ENCODE assay signal across 8 mouse cellular contexts in the genomic region with DNA sequence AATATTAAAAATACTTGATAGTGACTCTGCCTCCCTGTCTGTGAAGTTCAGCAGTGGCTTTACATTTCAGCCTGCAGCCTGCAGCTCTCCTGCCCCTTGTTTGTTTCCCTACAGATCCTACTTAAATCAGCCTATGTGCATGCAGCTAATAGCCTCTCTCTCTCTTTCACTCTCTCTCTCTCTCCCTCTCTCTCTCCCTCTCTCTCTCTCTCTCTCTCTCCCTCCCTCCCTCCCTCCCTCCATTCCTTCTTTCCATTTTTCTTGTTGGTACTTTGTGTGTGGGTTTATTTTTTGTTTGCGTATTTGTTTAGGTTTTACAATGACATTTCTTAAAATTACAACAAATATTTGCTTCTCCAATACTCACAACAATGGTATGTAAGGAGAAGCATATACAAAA. TPM values are rescaled to one million over a fixed set of nuclear protein-coding genes. Genes with fewer than 3 reads are reported as not detected.
DNase-seq lines count a peak whose midpoint lies in the region; ATAC-seq and TF ChIP-seq lines count a peak whose summit lies in the region.

A gene (minus strand): TSS at position 101 of the 400 bp plus-strand sequence.

- no peaks in the 10 kb centered on the region for H3K9me3 ChIP-seq in kidney, embryonic 15.5 days (replicated peaks)
- no peaks in the 10 kb centered on the region for H3K9me3 ChIP-seq in hindbrain, embryonic 14.5 days (ENCODE audit: control insufficient read depth, low read length)
- H3K9me3 ChIP-seq in liver, postnatal 0 days (ENCODE audit: low read length) = no peaks in the 10 kb centered on the region

- no peak for TF ChIP-seq EP300 in liver, postnatal 0 days (IDR thresholded peaks at IDR 0.05; ENCODE audit: low read depth)

- H3K4me1 ChIP-seq in kidney, embryonic 15.5 days = peaks cover 23% of the 10 kb centered on the region
- H3K4me1 ChIP-seq in hindbrain, embryonic 14.5 days (replicated peaks; ENCODE audit: control insufficient read depth, insufficient read depth, low read length) = peaks cover 21% of the 10 kb centered on the region; the same call in 1 of the 2 replicates
- H3K4me1 ChIP-seq in liver, postnatal 0 days (ENCODE audit: insufficient read depth) = no peaks in the 10 kb centered on the region

- H3K4me2 ChIP-seq in kidney, embryonic 15.5 days = peak within 1 kb of the TSS; percentile 58
- H3K4me2 ChIP-seq in hindbrain, embryonic 14.5 days (replicated peaks) = peak within 1 kb of the TSS; percentile 76
- peak within 1 kb of the TSS; percentile 39 for H3K4me2 ChIP-seq in liver, postnatal 0 days (ENCODE audit: low read depth, low read length)

- no peak for DNase-seq in kidney, postnatal 36 days
- DNase-seq in adrenal gland, postnatal 36 days = no peak
- no peak for DNase-seq in hindbrain, embryonic 14.5 days (ENCODE audit: low spot score)
- no peak for DNase-seq in liver, postnatal 0 days
- no peak for DNase-seq in urinary bladder, postnatal 14 days (ENCODE audit: low spot score)

- no peak for TF ChIP-seq CTCF in liver, postnatal 0 days (IDR thresholded peaks at IDR 0.05; ENCODE audit: low read depth)

- H3K27me3 ChIP-seq in kidney, embryonic 15.5 days = peaks cover 18% of the 10 kb centered on the region
- H3K27me3 ChIP-seq in hindbrain, embryonic 14.5 days (ENCODE audit: control insufficient read depth, insufficient read depth, low read length) = no peaks in the 10 kb centered on the region
- H3K27me3 ChIP-seq in liver, postnatal 0 days (ENCODE audit: insufficient read depth, low read length) = no peaks in the 10 kb centered on the region

- ATAC-seq in kidney, embryonic 15.5 days (replicated peaks; ENCODE audit: low FRiP score) = no peak
- no peak for ATAC-seq in hindbrain, embryonic 14.5 days (ENCODE audit: low FRiP score)
- ATAC-seq in liver, postnatal 0 days = no peak
- no peak for ATAC-seq in erythroid progenitor cell, adult 5-6 weeks (replicated peaks; ENCODE audit: low FRiP score, poor library complexity, severe bottlenecking)
- ATAC-seq in cerebellum, adult (ENCODE audit: insufficient number of reproducible peaks, low FRiP score, low TSS enrichment) = no peak

- H3K27ac ChIP-seq in kidney, embryonic 15.5 days = peak within 1 kb of the TSS; percentile 27; the same call in 1 of the 2 replicates
- H3K27ac ChIP-seq in hindbrain, embryonic 14.5 days = peak within 1 kb of the TSS; percentile 88
- no peak within 1 kb of the TSS for H3K27ac ChIP-seq in liver, postnatal 0 days (ENCODE audit: low read depth)

- H3K4me3 ChIP-seq in kidney, embryonic 15.5 days (replicated peaks) = peak within 1 kb of the TSS; percentile 40
- peak within 1 kb of the TSS; percentile 55 for H3K4me3 ChIP-seq in hindbrain, embryonic 14.5 days (replicated peaks; ENCODE audit: low read length)
- H3K4me3 ChIP-seq in liver, postnatal 0 days (ENCODE audit: low read depth, low read length) = 0 out of 2 replicates have a peak within 1 kb of the TSS, but pooled peaks have one; percentile 4

- WGBS in kidney, embryonic 15.5 days = 97% methylated on average over 1 of the region's 1 CpGs
- 100% methylated on average over 1 of the region's 1 CpGs for WGBS in hindbrain, embryonic 14.5 days
- WGBS in liver, postnatal 0 days (ENCODE audit: insufficient replicate concordance) = 81% methylated on average over 1 of the region's 1 CpGs

- no peaks in the 10 kb centered on the region for H3K36me3 ChIP-seq in kidney, embryonic 15.5 days
- H3K36me3 ChIP-seq in hindbrain, embryonic 14.5 days (replicated peaks; ENCODE audit: control insufficient read depth, insufficient read depth) = no peaks in the 10 kb centered on the region
- no peaks in the 10 kb centered on the region for H3K36me3 ChIP-seq in liver, postnatal 0 days (replicated peaks; ENCODE audit: insufficient read depth, low read length)

- 0 out of 2 replicates have a peak within 1 kb of the TSS, but pooled peaks have one; percentile 14 for H3K9ac ChIP-seq in kidney, embryonic 15.5 days
- H3K9ac ChIP-seq in hindbrain, embryonic 14.5 days = peak within 1 kb of the TSS; percentile 80
- H3K9ac ChIP-seq in liver, postnatal 0 days (replicated peaks) = no peak within 1 kb of the TSS

RNA-seq across cellular contexts. Expression of the gene that starts here (rescaled TPM):
- polyA plus RNA-seq in kidney, embryonic 15.5 days (2015; fragmentation: Nextera tagmentation; extraction: Ambion mirVana) = 3.9 and 4.5 TPM in 2 replicates
- 10 to 100 TPM; 38.5 to 41.3 TPM for total RNA-seq in adrenal gland, postnatal 36 days (2021)
- polyA plus RNA-seq in hindbrain, embryonic 14.5 days (2014; fragmentation: Nextera tagmentation; extraction: Ambion mirVana) = 102 and 121 TPM in 2 replicates
- polyA plus RNA-seq in liver, postnatal 0 days (2015; fragmentation: Nextera tagmentation; extraction: Ambion mirVana) = 0.89 and 1.2 TPM in 2 replicates
- total RNA-seq in erythroid progenitor cell, adult 5-6 weeks (2015; ENCODE audit: low replicate concordance) = 0.36 TPM in 1 of 2 replicates, not detected in the other
- total RNA-seq in erythroid progenitor cell, adult 5-6 weeks (2017; ENCODE audit: low replicate concordance) = 0.30 and 0.51 TPM in 2 replicates

Comparison
In these comparisons a context has a peak if more than half of its experiments do, and no peak if none do; other contexts are left out.
1. RNA of the gene that starts here (total RNA-seq): 38.5 to 41.3 TPM in adrenal gland, postnatal 36 days; 0.30 to 0.51 TPM in erythroid progenitor cell, adult 5-6 weeks; every median in the first group is over 10 times any median in the second.
2. RNA of the gene that starts here (polyA plus RNA-seq): 102 to 121 TPM in hindbrain, embryonic 14.5 days; 3.9 to 4.5 TPM in kidney, embryonic 15.5 days and 0.89 to 1.2 TPM in liver, postnatal 0 days; every median in the first group is over 10 times any median in the second.
3. H3K4me3 ChIP-seq: peak in every context shown above with its lines; median percentile 55 in hindbrain, embryonic 14.5 days; 40 in kidney, embryonic 15.5 days; 4 in liver, postnatal 0 days.
4. Peak in every context shown above with its lines, with median percentiles within 50 percentile points of each other: H3K4me2 ChIP-seq.